Mouse (Mus musculus): ENCODE measurements around the gene Thsd4. TPM values are rescaled to one million over a fixed set of nuclear protein-coding genes. Genes with fewer than 3 reads are reported as not detected.

The Thsd4 gene
- total and polyA plus RNA-seq, 2 experiments from 2014 or later: 4.8 to 45.0 TPM

- Histone ChIP-seq H3K4me2 (ENCODE audit: low read depth, low read length) (no peak overlapping the region), H3K4me1 (ENCODE audit: control insufficient read depth, insufficient read depth) (no peaks in the 10 kb centered on the region), H3K9me3 (replicated peaks; ENCODE audit: control insufficient read depth, low read length) (no peaks in the 10 kb centered on the region), H3K4me3 (ENCODE audit: low read depth, low read length) (no peak overlapping the region), H3K9ac (replicated peaks; ENCODE audit: low read depth, low read length) (no peak overlapping the region), H3K36me3 (replicated peaks; ENCODE audit: control insufficient read depth, insufficient read depth, low read length) (no peaks in the 10 kb centered on the region), H3K27ac (ENCODE audit: low read depth) (no peak overlapping the region), H3K27me3 (ENCODE audit: control insufficient read depth, insufficient read depth, low read length) (no peaks in the 10 kb centered on the region)
- ATAC-seq (ENCODE audit: insufficient read depth, low read depth) (no peak), DNase-seq (ENCODE audit: low spot score) (no peak)
- 77% methylated on average over 8 of the region's 8 CpGs for WGBS
- TF ChIP-seq CTCF (IDR thresholded peaks at IDR 0.05; ENCODE audit: low read depth): no peak
- TF ChIP-seq EP300 (IDR thresholded peaks at IDR 0.05; ENCODE audit: low read depth): no peak
These were observed 81.3 kb downstream of the Thsd4 start for GRCm38 (mm10) chr9:60440506-60440905.

- Histone ChIP-seq H3K27me3 (ENCODE audit: control insufficient read depth, insufficient read depth, low read length) (no peaks in the 10 kb centered on the region), H3K27ac (ENCODE audit: low read depth) (no peak overlapping the region), H3K9ac (replicated peaks; ENCODE audit: low read depth, low read length) (no peak overlapping the region), H3K4me1 (ENCODE audit: control insufficient read depth, insufficient read depth) (no peaks in the 10 kb centered on the region), H3K36me3 (replicated peaks; ENCODE audit: control insufficient read depth, insufficient read depth, low read length) (no peaks in the 10 kb centered on the region), H3K9me3 (replicated peaks; ENCODE audit: control insufficient read depth, low read length) (no peaks in the 10 kb centered on the region), H3K4me2 (ENCODE audit: low read depth, low read length) (no peak overlapping the region), H3K4me3 (ENCODE audit: low read depth, low read length) (no peak overlapping the region)
- WGBS: 92% methylated on average over 3 of the region's 3 CpGs
- no peak for DNase-seq (ENCODE audit: low spot score)
- ATAC-seq (ENCODE audit: insufficient read depth, low read depth): no peak
- TF ChIP-seq EP300 (IDR thresholded peaks at IDR 0.05; ENCODE audit: low read depth): no peak
These were observed 85.6 kb downstream of the Thsd4 start for GRCm38 (mm10) chr9:60436246-60436645.

GRCm38 (mm10) chr9:60434093-60434492 is 87.8 kb downstream of the Thsd4 start:
- Histone ChIP-seq H3K9ac (replicated peaks; ENCODE audit: low read depth, low read length) (no peak overlapping the region), H3K4me2 (ENCODE audit: low read depth, low read length) (no peak overlapping the region), H3K27me3 (ENCODE audit: control insufficient read depth, insufficient read depth, low read length) (no peaks in the 10 kb centered on the region), H3K4me3 (ENCODE audit: low read depth, low read length) (no peak overlapping the region), H3K9me3 (replicated peaks; ENCODE audit: control insufficient read depth, low read length) (no peaks in the 10 kb centered on the region), H3K4me1 (ENCODE audit: control insufficient read depth, insufficient read depth) (no peaks in the 10 kb centered on the region), H3K36me3 (replicated peaks; ENCODE audit: control insufficient read depth, insufficient read depth, low read length) (no peaks in the 10 kb centered on the region), H3K27ac (ENCODE audit: low read depth) (no peak overlapping the region)
- DNase-seq (ENCODE audit: low spot score) (no peak), ATAC-seq (ENCODE audit: insufficient read depth, low read depth) (no peak)
- TF ChIP-seq EP300 (IDR thresholded peaks at IDR 0.05; ENCODE audit: low read depth) (no peak), CTCF (IDR thresholded peaks at IDR 0.05; ENCODE audit: low read depth) (no peak)
- WGBS: 60% methylated on average over 2 of the region's 2 CpGs

GRCm38 (mm10) chr9:60431924-60432323 is 89.9 kb downstream of the Thsd4 start:
- no peak overlapping the region for H3K9ac ChIP-seq (replicated peaks; ENCODE audit: low read depth, low read length)
- H3K36me3 ChIP-seq (replicated peaks; ENCODE audit: control insufficient read depth, insufficient read depth, low read length): no peaks in the 10 kb centered on the region
- 86% methylated on average over 4 of the region's 4 CpGs for WGBS
- H3K4me1 ChIP-seq (ENCODE audit: control insufficient read depth, insufficient read depth): no peaks in the 10 kb centered on the region
- DNase-seq (ENCODE audit: low spot score): no peak
- TF ChIP-seq EP300 (IDR thresholded peaks at IDR 0.05; ENCODE audit: low read depth): no peak
- TF ChIP-seq CTCF (IDR thresholded peaks at IDR 0.05; ENCODE audit: low read depth): no peak
- no peaks in the 10 kb centered on the region for H3K27me3 ChIP-seq (ENCODE audit: control insufficient read depth, insufficient read depth, low read length)
- ATAC-seq (ENCODE audit: insufficient read depth, low read depth): no peak
- no peak overlapping the region for H3K4me3 ChIP-seq (ENCODE audit: low read depth, low read length)
- no peak overlapping the region for H3K27ac ChIP-seq (ENCODE audit: low read depth)
- no peaks in the 10 kb centered on the region for H3K9me3 ChIP-seq (replicated peaks; ENCODE audit: control insufficient read depth, low read length)
- H3K4me2 ChIP-seq (ENCODE audit: low read depth, low read length): no peak overlapping the region

- Histone ChIP-seq H3K9ac (replicated peaks; ENCODE audit: low read depth, low read length) (no peak overlapping the region), H3K4me2 (ENCODE audit: low read depth, low read length) (no peak overlapping the region), H3K27ac (ENCODE audit: low read depth) (no peak overlapping the region), H3K9me3 (replicated peaks; ENCODE audit: control insufficient read depth, low read length) (no peaks in the 10 kb centered on the region), H3K36me3 (replicated peaks; ENCODE audit: control insufficient read depth, insufficient read depth, low read length) (0 out of 2 replicates have a peak, but pooled peaks cover 3% of the 10 kb centered on the region), H3K4me1 (ENCODE audit: control insufficient read depth, insufficient read depth) (no peaks in the 10 kb centered on the region), H3K27me3 (ENCODE audit: control insufficient read depth, insufficient read depth, low read length) (no peaks in the 10 kb centered on the region), H3K4me3 (ENCODE audit: low read depth, low read length) (no peak overlapping the region)
- 86% methylated on average over 4 of the region's 4 CpGs for WGBS
- DNase-seq (ENCODE audit: low spot score) (no peak), ATAC-seq (ENCODE audit: insufficient read depth, low read depth) (no peak)
- TF ChIP-seq CTCF (IDR thresholded peaks at IDR 0.05; ENCODE audit: low read depth): no peak
- TF ChIP-seq EP300 (IDR thresholded peaks at IDR 0.05; ENCODE audit: low read depth): no peak
These were observed 91.8 kb downstream of the Thsd4 start for GRCm38 (mm10) chr9:60430017-60430416.

GRCm38 (mm10) chr9:60414076-60414755 is 107.6 kb downstream of the Thsd4 start:
- no peak overlapping the region for H3K9ac ChIP-seq (replicated peaks; ENCODE audit: low read depth, low read length)
- ATAC-seq (ENCODE audit: insufficient read depth, low read depth) (no peak), DNase-seq (ENCODE audit: low spot score) (no peak)
- no peaks in the 10 kb centered on the region for H3K27me3 ChIP-seq (ENCODE audit: control insufficient read depth, insufficient read depth, low read length)
- H3K4me1 ChIP-seq (ENCODE audit: control insufficient read depth, insufficient read depth): peaks cover 5% of the 10 kb centered on the region; the same call in 1 of the 2 replicates
- TF ChIP-seq CTCF (IDR thresholded peaks at IDR 0.05; ENCODE audit: low read depth) (no peak), EP300 (IDR thresholded peaks at IDR 0.05; ENCODE audit: low read depth) (no peak)
- no peaks in the 10 kb centered on the region for H3K9me3 ChIP-seq (replicated peaks; ENCODE audit: control insufficient read depth, low read length)
- 58% methylated on average over 4 of the region's 4 CpGs for WGBS
- no peak overlapping the region for H3K27ac ChIP-seq (ENCODE audit: low read depth)
- no peak overlapping the region for H3K4me3 ChIP-seq (ENCODE audit: low read depth, low read length)
- H3K36me3 ChIP-seq (replicated peaks; ENCODE audit: control insufficient read depth, insufficient read depth, low read length): no peaks in the 10 kb centered on the region
- no peak overlapping the region for H3K4me2 ChIP-seq (ENCODE audit: low read depth, low read length)
